Mouse (Mus musculus): ENCODE results near the gene Afap1l2. TPM values are rescaled to one million over a fixed set of nuclear protein-coding genes. Genes with fewer than 3 reads are reported as not detected.

The Afap1l2 gene
- total and polyA plus RNA-seq, 2 experiments: 0.55 to 0.77 TPM

DNA sequence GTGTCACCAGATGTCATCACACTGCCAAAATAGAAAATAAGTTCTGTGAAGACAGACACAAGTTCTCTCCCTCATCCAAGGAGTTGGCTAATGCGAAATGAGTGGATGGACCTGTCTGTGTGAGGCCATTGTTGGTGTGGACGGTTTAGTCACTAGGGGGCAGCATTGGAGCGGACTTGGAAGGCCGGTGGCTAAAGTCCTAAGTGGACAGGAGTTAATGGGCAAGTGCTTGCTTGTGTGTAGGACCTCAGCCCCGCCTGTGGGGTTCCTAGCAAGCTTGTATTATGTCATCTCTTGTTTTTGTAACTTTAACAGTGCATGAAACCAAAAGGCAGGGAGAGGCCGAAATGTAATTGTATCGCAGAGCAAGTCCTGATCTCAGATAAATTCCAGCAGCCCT, 88.4 kb downstream of the Afap1l2 start:
- H3K27ac ChIP-seq (replicated peaks; ENCODE audit: insufficient read depth, low read depth, low read length): no peak overlapping the region
- 0 out of 2 replicates have a peak, but pooled peaks cover under 1% of the 10 kb centered on the region for H3K27me3 ChIP-seq (ENCODE audit: control insufficient read depth, insufficient read depth, low read length)
- 31% methylated on average over 7 of the region's 7 CpGs for WGBS
- H3K4me1 ChIP-seq (ENCODE audit: control insufficient read depth, insufficient read depth, low read length): no peaks in the 10 kb centered on the region
- H3K9ac ChIP-seq (ENCODE audit: low read depth, low read length): no peak overlapping the region
- H3K79me2 ChIP-seq (ENCODE audit: control insufficient read depth, insufficient read depth, low read length): no peaks in the 10 kb centered on the region
- DNase-seq (ENCODE audit: extremely low read depth, low read depth, low spot score): peak; percentile 65
- no peaks in the 10 kb centered on the region for H3K36me3 ChIP-seq (ENCODE audit: control insufficient read depth, insufficient read depth, low read length)
- no peak overlapping the region for H3K4me3 ChIP-seq (ENCODE audit: insufficient read depth, low read depth, low read length)
- TF ChIP-seq CTCF (IDR thresholded peaks at IDR 0.05; ENCODE audit: low read depth, low read length) (peak; percentile 95), POLR2A (IDR thresholded peaks at IDR 0.05; ENCODE audit: extremely low read depth, insufficient read depth, low read length) (no peak)

GRCm38 (mm10) chr19:56915084-56915483, 92.9 kb downstream of the Afap1l2 start:
- Histone ChIP-seq H3K27ac (replicated peaks; ENCODE audit: insufficient read depth, low read depth, low read length) (no peak overlapping the region), H3K9ac (ENCODE audit: low read depth, low read length) (no peak overlapping the region), H3K36me3 (ENCODE audit: control insufficient read depth, insufficient read depth, low read length) (no peaks in the 10 kb centered on the region), H3K4me3 (ENCODE audit: insufficient read depth, low read depth, low read length) (no peak overlapping the region), H3K79me2 (ENCODE audit: control insufficient read depth, insufficient read depth, low read length) (no peaks in the 10 kb centered on the region), H3K27me3 (ENCODE audit: control insufficient read depth, insufficient read depth, low read length) (peaks cover 3% of the 10 kb centered on the region; the same call in 1 of the 2 replicates), H3K4me1 (ENCODE audit: control insufficient read depth, insufficient read depth, low read length) (no peaks in the 10 kb centered on the region)
- TF ChIP-seq CTCF (IDR thresholded peaks at IDR 0.05; ENCODE audit: low read depth, low read length) (no peak), POLR2A (IDR thresholded peaks at IDR 0.05; ENCODE audit: extremely low read depth, insufficient read depth, low read length) (no peak)
- DNase-seq (ENCODE audit: extremely low read depth, low read depth, low spot score): no peak
- 66% methylated on average over 6 of the region's 6 CpGs for WGBS

- 96% methylated on average over 3 of the region's 3 CpGs for WGBS
- DNase-seq (ENCODE audit: extremely low read depth, low read depth, low spot score): no peak
Observed at GRCm38 (mm10) chr19:56914658-56915057, 93.4 kb downstream of the Afap1l2 start.

GRCm38 (mm10) chr19:56913761-56914160, 94.3 kb downstream of the Afap1l2 start:
- TF ChIP-seq CTCF (IDR thresholded peaks at IDR 0.05; ENCODE audit: low read depth, low read length) (no peak), POLR2A (IDR thresholded peaks at IDR 0.05; ENCODE audit: extremely low read depth, insufficient read depth, low read length) (no peak)
- Histone ChIP-seq H3K9ac (ENCODE audit: low read depth, low read length) (no peak overlapping the region), H3K27ac (replicated peaks; ENCODE audit: insufficient read depth, low read depth, low read length) (no peak overlapping the region), H3K4me3 (ENCODE audit: insufficient read depth, low read depth, low read length) (no peak overlapping the region), H3K4me1 (ENCODE audit: control insufficient read depth, insufficient read depth, low read length) (no peaks in the 10 kb centered on the region), H3K27me3 (ENCODE audit: control insufficient read depth, insufficient read depth, low read length) (peaks cover 10% of the 10 kb centered on the region; the same call in 1 of the 2 replicates), H3K36me3 (ENCODE audit: control insufficient read depth, insufficient read depth, low read length) (no peaks in the 10 kb centered on the region), H3K79me2 (ENCODE audit: control insufficient read depth, insufficient read depth, low read length) (no peaks in the 10 kb centered on the region)
- no peak for DNase-seq (ENCODE audit: extremely low read depth, low read depth, low spot score)
- 52% methylated on average over 4 of the region's 4 CpGs for whole genome bisulfite sequencing

More at GRCm38 (mm10) chr19:56914658-56915057, 93.4 kb downstream of the Afap1l2 start:
- no peaks in the 10 kb centered on the region for H3K4me1 ChIP-seq (ENCODE audit: control insufficient read depth, insufficient read depth, low read length)
- TF ChIP-seq POLR2A (IDR thresholded peaks at IDR 0.05; ENCODE audit: extremely low read depth, insufficient read depth, low read length) (no peak), CTCF (IDR thresholded peaks at IDR 0.05; ENCODE audit: low read depth, low read length) (no peak)
- H3K27me3 ChIP-seq (ENCODE audit: control insufficient read depth, insufficient read depth, low read length): peaks cover 3% of the 10 kb centered on the region; the same call in 1 of the 2 replicates
- H3K36me3 ChIP-seq (ENCODE audit: control insufficient read depth, insufficient read depth, low read length): no peaks in the 10 kb centered on the region
- H3K27ac ChIP-seq (replicated peaks; ENCODE audit: insufficient read depth, low read depth, low read length): no peak overlapping the region
- no peak overlapping the region for H3K9ac ChIP-seq (ENCODE audit: low read depth, low read length)
- no peaks in the 10 kb centered on the region for H3K79me2 ChIP-seq (ENCODE audit: control insufficient read depth, insufficient read depth, low read length)
- H3K4me3 ChIP-seq (ENCODE audit: insufficient read depth, low read depth, low read length): no peak overlapping the region

DNA sequence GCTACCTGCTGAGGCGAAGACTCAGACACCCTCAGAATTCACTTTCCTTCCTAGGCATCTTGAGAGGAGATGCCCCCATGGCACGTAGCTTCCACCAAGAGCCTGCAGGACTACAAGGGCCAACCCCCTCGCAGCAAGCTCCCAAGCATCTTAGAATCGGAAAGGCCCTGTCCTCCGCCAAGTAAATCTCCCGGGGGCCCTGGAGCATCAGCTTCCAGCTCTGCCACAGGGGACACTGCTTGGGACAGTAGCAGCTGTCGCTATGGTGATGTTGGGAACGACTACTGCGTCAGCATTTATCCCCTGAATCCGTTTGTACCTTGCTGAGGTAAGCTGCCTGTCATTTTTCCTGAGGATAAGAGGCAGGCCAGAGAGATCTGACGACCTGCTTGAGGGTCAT, 97.5 kb downstream of the Afap1l2 start:
- Histone ChIP-seq H3K4me3 (ENCODE audit: insufficient read depth, low read depth, low read length) (no peak overlapping the region), H3K79me2 (ENCODE audit: control insufficient read depth, insufficient read depth, low read length) (no peaks in the 10 kb centered on the region), H3K9ac (ENCODE audit: low read depth, low read length) (no peak overlapping the region), H3K4me1 (ENCODE audit: control insufficient read depth, insufficient read depth, low read length) (no peaks in the 10 kb centered on the region), H3K27me3 (ENCODE audit: control insufficient read depth, insufficient read depth, low read length) (peaks cover 10% of the 10 kb centered on the region; the same call in 1 of the 2 replicates), H3K27ac (replicated peaks; ENCODE audit: insufficient read depth, low read depth, low read length) (no peak overlapping the region), H3K36me3 (ENCODE audit: control insufficient read depth, insufficient read depth, low read length) (no peaks in the 10 kb centered on the region)
- TF ChIP-seq CTCF (IDR thresholded peaks at IDR 0.05; ENCODE audit: low read depth, low read length) (no peak), POLR2A (IDR thresholded peaks at IDR 0.05; ENCODE audit: extremely low read depth, insufficient read depth, low read length) (no peak)
- 68% methylated on average over 11 of the region's 11 CpGs for WGBS
- DNase-seq (ENCODE audit: extremely low read depth, low read depth, low spot score): no peak

DNA sequence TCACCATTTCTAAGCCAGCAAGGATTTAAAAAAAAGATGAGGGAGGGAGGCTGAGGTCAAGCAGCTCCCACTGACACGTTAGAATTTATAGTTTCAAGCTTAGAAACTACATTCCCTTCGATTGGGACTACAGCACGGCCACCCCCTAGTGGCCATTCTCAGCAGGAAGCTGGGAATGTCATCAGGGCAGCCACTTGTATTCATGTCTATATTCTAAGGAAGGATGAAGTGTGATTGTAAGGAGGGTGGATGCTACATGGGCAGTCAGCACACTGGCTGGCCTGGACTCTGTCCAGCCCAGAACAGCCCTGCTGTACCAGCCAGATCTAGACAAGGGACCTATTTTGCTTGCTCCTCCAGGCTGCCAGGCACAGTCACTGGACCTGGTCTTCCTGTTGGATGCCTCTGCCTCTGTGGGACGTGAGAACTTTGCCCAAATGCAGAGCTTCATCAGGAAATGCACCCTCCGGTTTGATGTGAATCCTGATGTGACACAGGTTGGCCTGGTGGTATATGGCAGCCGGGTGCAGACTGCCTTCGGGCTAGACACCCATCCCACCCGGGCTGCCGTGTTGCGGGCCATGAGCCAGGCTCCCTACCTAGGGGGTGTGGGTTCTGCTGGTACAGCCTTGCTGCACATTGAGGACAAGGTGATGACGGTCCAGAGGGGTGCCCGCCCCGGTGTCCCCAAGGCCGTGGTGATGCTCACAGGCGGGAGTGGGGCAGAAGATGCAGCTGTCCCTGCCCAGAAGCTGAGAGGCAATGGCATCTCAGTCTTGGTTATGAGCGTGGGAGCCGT, 99.4 kb downstream of the Afap1l2 start:
- Histone ChIP-seq H3K27ac (replicated peaks; ENCODE audit: insufficient read depth, low read depth, low read length) (no peak overlapping the region), H3K36me3 (ENCODE audit: control insufficient read depth, insufficient read depth, low read length) (no peaks in the 10 kb centered on the region), H3K79me2 (ENCODE audit: control insufficient read depth, insufficient read depth, low read length) (no peaks in the 10 kb centered on the region), H3K9ac (ENCODE audit: low read depth, low read length) (no peak overlapping the region), H3K27me3 (ENCODE audit: control insufficient read depth, insufficient read depth, low read length) (peaks cover 7% of the 10 kb centered on the region; the same call in 1 of the 2 replicates), H3K4me1 (ENCODE audit: control insufficient read depth, insufficient read depth, low read length) (no peaks in the 10 kb centered on the region), H3K4me3 (ENCODE audit: insufficient read depth, low read depth, low read length) (no peak overlapping the region)
- TF ChIP-seq POLR2A (IDR thresholded peaks at IDR 0.05; ENCODE audit: extremely low read depth, insufficient read depth, low read length): no peak
- peak; percentile 81 for TF ChIP-seq CTCF (IDR thresholded peaks at IDR 0.05; ENCODE audit: low read depth, low read length)
- peak; percentile 29 for DNase-seq (ENCODE audit: extremely low read depth, low read depth, low spot score)
- 66% methylated on average over 17 of the region's 17 CpGs for WGBS
